Mouse (Mus musculus) ES-CJ7 (cell line): Measurements from ENCODE around the gene Myoz1.
"Not testable (repeated sequence)": the region's sequence is repeated elsewhere in the genome, so short reads cannot be mapped to it uniquely, and the experiment has no call there.

ENCODE experiments used
- DNase-seq: peaks from one replicate; pipeline ENCODE4 v3.0.0; 2011; ENCODE audit warnings: low read depth, low spot score

The Myoz1 gene

GRCm38 (mm10) chr14:20656361-20656760, at the start of gene Myoz1:
TSS of gene Myoz1 (minus strand) at chr14:20656540.
- DNase-seq = no peak

DNA sequence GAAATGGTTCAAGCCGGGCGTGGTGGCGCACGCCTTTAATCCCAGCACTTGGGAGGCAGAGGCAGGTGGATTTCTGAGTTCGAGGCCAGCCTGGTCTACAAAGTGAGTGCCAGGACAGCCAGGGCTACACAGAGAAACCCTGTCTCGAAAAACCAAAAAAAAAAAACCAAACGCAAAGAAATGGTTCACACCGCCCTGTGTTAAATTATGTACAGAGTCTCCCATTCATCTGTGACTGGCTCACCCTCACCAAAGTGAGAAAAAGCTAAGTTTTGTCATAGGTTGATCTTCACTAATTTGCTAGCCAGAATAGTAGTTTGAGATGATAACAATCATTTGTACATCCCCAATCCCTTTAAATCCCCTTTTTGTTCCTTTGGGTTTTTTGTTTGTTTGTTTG, 47.1 kb upstream of the Myoz1 start:
- DNase-seq = not testable (repeated sequence)

- DNase-seq = peak; percentile 89
Observed at GRCm38 (mm10) chr14:20702741-20703381, 46.5 kb upstream of the Myoz1 start, which contains the start of gene Chchd1. TSS of gene Chchd1 (plus strand) at chr14:20703006.

DNA sequence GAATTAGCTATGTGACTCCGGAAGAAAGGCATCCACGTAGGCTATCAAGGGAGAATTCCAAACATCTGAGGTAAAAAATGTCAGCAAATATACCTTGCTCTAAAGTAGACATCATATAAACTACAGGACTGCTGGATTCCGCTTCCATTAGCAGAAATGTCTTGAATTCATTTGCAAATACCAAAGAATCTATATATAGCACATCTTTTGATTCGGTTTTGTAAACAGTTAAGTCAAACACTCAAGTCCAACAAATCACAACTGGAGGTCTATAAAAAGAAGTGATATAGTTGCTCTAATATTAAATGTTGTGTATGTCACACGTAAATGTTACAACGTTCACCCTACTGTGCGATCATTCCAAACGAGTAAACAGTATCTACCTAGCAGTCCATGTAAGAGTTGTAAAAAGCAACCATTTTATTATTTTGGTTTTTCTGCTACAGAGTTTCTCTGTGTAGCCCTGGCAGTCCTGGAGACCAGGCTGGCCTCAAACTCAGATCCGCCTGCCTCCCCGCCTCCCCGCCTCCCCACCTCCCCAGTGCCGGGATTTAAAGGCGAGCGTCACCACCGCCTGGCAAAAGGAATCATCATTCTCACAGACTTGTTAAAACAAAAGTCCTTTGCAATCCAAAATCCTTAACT, 45.9 kb upstream of the Myoz1 start:
- no peak for DNase-seq

GRCm38 (mm10) chr14:20701554-20701953, 45.2 kb upstream of the Myoz1 start:
- no peak for DNase-seq

DNA sequence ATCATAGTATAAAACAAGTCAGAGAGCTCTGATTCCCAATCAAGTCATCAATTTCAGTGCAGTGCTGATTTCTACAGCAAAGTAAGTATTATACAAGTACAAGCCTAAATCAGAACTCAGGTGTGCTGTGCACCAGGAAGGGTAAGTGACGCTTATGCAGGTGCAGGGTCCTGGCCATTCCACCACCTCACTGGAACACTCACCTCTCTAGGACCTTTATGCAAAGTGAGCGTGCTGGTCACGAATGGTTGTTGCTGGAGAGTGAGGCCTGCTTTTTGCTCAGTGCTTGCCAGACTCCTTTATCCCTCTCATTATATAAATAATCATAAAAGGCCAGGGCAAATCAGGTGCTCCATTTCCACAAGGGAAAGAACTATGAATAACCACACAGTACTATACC, 44.0 kb upstream of the Myoz1 start:
- no peak for DNase-seq

- DNase-seq = no peak
Observed at GRCm38 (mm10) chr14:20698515-20698914, 42.2 kb upstream of the Myoz1 start.

DNA sequence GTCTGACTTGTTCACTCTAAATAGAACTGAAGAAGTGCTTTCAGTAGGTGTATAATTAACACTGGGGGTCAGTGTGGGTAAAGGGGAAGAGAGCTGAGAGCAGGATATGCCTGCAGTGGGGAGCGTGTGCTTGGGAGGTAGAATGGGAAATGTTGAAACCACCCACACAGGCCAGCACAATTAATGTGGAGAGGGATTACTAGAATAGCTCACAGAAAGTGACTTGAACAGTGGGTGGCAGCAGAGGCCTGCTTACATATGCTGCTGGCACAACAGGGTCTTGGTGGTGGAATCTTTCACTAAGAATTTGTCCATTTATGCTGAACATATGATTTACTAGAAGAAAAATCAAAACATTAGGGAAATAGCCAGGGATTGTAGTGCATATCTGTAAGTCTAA, 40.6 kb upstream of the Myoz1 start:
- DNase-seq = peak; percentile 33

GRCm38 (mm10) chr14:20695761-20696520, 39.6 kb upstream of the Myoz1 start:
- no peak for DNase-seq

- peak; percentile 83 for DNase-seq
Observed at GRCm38 (mm10) chr14:20694884-20695760, 38.8 kb upstream of the Myoz1 start, which contains the start of gene Fut11. TSS of gene Fut11 (plus strand) at chr14:20694968.

- no peak for DNase-seq
Observed at GRCm38 (mm10) chr14:20694185-20694883, 38.0 kb upstream of the Myoz1 start.

- no peak for DNase-seq
Observed at GRCm38 (mm10) chr14:20693589-20694101, 37.3 kb upstream of the Myoz1 start.

DNA sequence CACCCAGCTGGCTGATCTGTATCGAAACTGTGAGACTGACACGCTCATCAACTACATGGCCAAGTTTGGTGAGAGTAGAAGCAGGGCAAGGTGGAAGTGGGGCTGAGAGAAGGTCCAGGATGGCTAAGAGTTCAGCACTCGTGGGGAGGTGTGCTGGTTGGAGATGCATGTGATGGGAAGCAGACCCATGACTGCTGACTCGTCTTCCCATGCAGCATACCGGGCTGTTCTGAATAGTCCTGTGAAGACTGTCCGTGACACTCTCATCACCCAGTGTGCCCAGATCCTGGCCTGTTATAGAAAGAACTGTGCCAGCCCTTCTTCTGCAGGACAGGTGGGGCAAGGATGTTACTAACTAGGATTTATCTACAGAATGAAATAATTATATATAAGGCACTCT, 35.4 kb upstream of the Myoz1 start:
- no peak for DNase-seq

DNA sequence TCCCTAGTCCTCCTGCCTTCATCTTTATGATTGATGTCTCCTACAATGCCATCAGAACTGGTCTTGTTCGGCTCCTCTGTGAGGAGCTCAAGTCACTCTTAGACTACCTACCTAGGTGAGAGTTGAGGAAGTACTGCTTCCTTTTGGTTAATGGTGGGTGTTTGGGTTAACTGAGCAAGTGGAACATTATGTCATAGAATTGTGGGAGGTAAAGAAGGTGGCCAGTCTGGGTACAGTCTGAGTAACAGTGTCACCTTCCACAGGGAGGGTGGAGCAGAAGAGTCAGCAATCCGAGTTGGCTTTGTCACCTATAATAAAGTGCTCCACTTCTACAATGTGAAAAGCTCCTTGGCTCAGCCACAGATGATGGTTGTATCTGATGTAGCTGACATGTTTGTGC, 32.7 kb upstream of the Myoz1 start:
- no peak for DNase-seq

DNA sequence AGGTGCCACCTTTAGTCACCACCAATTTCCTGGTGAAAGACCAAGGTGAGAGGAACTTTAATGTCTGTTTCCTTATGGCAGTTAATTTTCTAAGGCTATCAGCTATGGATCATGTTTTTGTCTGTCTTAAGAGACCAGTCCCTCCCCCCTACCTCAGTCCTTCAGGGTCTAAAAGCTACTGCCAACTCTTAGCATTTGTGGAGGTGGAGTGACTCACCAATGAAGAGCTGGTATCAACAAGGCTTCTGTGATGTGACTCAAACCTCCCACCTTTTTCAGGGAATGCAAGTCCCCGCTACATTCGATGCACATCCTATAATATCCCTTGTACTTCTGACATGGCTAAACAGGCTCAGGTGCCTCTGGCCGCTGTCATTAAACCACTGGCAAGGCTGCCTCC, 30.2 kb upstream of the Myoz1 start:
- no peak for DNase-seq

DNA sequence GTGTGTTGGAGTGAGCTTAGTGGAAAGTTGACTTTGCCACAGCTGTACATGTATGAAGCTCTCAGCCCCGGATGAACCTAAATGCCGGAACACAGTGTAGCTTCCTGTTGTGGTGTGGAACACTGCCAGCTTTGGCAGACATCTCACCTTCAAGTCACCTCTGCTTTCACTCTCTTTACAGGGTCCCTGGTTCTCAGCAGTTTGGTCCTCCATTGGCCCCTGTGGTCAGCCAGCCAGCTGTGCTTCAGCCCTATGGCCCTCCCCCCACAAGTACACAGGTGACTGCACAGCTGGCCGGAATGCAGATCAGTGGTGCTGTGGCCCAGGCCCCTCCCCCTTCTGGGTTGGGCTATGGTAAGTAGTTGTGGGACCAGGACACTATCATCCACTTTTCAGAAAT, 26.2 kb upstream of the Myoz1 start:
- DNase-seq = no peak

GRCm38 (mm10) chr14:20681742-20682141, 25.4 kb upstream of the Myoz1 start:
- no peak for DNase-seq

GRCm38 (mm10) chr14:20677906-20678305, 21.6 kb upstream of the Myoz1 start:
- DNase-seq = no peak

GRCm38 (mm10) chr14:20674064-20674833, 17.9 kb upstream of the Myoz1 start, which contains the start of gene Sec24c:
TSS of gene Sec24c (plus strand) at chr14:20674308.
- DNase-seq = peak; percentile 99

GRCm38 (mm10) chr14:20673735-20674063, 17.4 kb upstream of the Myoz1 start:
- DNase-seq = peak; percentile 88
